Mouse (Mus musculus) thymus, adult 2 months (tissue): ENCODE data around the gene Ciapin1. TPM values are rescaled to one million over a fixed set of nuclear protein-coding genes. Genes with fewer than 3 reads are reported as not detected.
A peak's percentile ranks its signal among the peaks of the same experiment; 100 is the strongest.
"Not testable (repeated sequence)": the region's sequence is repeated elsewhere in the genome, so short reads cannot be mapped to it uniquely, and the experiment has no call there.

ENCODE experiments used
- DNase-seq: peaks from one replicate; pipeline ENCODE4 v3.0.0; 2021
- H3K27ac ChIP-seq: fragments of 200-500 bp; 2 replicates; pipeline ENCODE4 v1.5.1; 2012; ENCODE audit warnings: low read length, control low read depth; ENCODE audit not compliant: control insufficient read depth, insufficient read depth
- H3K27me3 ChIP-seq: fragments of 200-500 bp; 2 replicates; pipeline ENCODE4 v1.6.1; 2012; ENCODE audit warnings: mild to moderate bottlenecking, low read length, moderate library complexity, mixed read lengths; ENCODE audit not compliant: control insufficient read depth, insufficient read depth
- H3K36me3 ChIP-seq: fragments of 200-500 bp; 2 replicates; pipeline ENCODE4 v1.6.1; 2012; ENCODE audit warnings: mild to moderate bottlenecking, low read length, moderate library complexity; ENCODE audit not compliant: control insufficient read depth, insufficient read depth
- H3K4me1 ChIP-seq: fragments of 200-500 bp; replicated peaks from 2 replicates; pipeline ENCODE4 v1.6.1; 2012; ENCODE audit warnings: low read length; ENCODE audit not compliant: control insufficient read depth, insufficient read depth
- H3K4me3 ChIP-seq: fragments of 200-500 bp; 2 replicates; pipeline ENCODE4 v1.5.1; 2012; ENCODE audit warnings: mild to moderate bottlenecking, low read length, control low read depth, moderate library complexity; ENCODE audit not compliant: control insufficient read depth, insufficient read depth
- CTCF ChIP-seq: fragments of 200-500 bp; IDR thresholded peaks from 2 replicates; pipeline ENCODE4 v1.5.1; 2012; ENCODE audit warnings: mild to moderate bottlenecking, control low read depth, low read length, moderate library complexity, borderline replicate concordance; ENCODE audit not compliant: control insufficient read depth, poor library complexity, insufficient read depth; ENCODE audit errors: extremely low read depth
- POLR2A ChIP-seq: fragments of 200-500 bp; IDR thresholded peaks from 2 replicates; pipeline ENCODE4 v1.6.1; 2012; ENCODE audit warnings: mild to moderate bottlenecking, low read length, control low read depth, moderate library complexity; ENCODE audit not compliant: control insufficient read depth, poor library complexity, insufficient read depth; ENCODE audit errors: extremely low read depth
- WGBS: fragments of 180-500 bp; shearing (Covaris S2); methylation state at CpG from one replicate; pipeline ENCODE4 v1.1.7; 2018; 5-methylcytosine and 5-hydroxymethylcytosine counted together
- polyA plus RNA-seq: library from polyadenylated mRNA; depleted of rRNA; stranded (reverse); fragments of >200 nt; gene quantifications from 2 replicates; pipeline ENCODE4 v1.2.3, GENCODE M21; 2012

The Ciapin1 gene
- polyA plus RNA-seq, 1 experiment, result 53.5 TPM

DNA sequence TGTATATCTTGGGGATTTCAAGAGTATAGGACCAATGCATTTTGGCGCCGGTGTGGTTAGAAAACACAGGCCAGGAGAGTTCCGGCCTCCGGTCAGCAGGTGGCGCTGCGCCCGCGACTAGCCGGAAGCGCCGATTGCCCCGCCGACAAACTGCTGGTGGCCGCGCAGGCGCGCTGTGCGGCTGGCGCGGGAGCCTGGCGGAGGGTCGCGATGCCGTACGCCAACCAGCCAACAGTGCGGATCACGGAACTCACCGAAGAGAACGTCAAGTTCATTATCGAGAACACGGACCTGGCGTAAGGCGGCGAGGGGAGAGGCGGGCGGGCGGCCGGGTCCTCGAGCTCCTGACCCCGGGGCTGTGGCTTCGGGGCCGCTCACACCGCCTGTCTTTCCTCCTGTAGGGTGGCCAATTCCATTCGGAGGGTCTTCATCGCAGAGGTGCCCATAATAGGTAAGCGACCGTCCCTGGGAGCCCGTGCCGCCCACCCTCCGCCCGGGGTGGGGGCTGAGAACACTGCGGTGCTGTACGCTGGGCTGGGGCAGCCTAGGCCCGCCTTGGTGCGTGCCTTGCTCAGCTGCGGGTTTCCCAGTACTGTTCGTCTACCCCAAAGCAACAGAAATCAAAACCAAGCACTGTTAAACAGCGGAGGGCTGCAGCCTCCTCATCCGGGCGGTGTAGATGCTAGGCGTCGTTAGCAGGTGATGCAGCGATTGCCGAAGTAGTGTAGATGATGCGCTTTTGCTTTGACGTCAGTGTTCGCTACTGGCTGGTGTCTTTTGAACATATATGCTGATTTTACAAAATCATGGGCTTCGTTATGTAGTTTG lies 19.4 kb upstream of the Ciapin1 start, which contains the start of gene Polr2c:
Polr2c (plus strand) TSS at position 105 of the 828 bp plus-strand sequence.
- H3K4me3 ChIP-seq, result peak within 1 kb of the TSS; percentile 71
- no peak within 1 kb of the TSS for H3K27ac ChIP-seq
- peak; percentile 93 for DNase-seq
- H3K36me3 ChIP-seq, result peaks cover 12% of the 10 kb centered on the region
- no peaks in the 10 kb centered on the region for H3K4me1 ChIP-seq
- no peaks in the 10 kb centered on the region for H3K27me3 ChIP-seq
- WGBS, result under 1% methylated on average over 68 of the region's 68 CpGs
- TF ChIP-seq CTCF (peak; percentile 95), POLR2A (peak; percentile 42; the same call in 1 of the 2 replicates)

DNA sequence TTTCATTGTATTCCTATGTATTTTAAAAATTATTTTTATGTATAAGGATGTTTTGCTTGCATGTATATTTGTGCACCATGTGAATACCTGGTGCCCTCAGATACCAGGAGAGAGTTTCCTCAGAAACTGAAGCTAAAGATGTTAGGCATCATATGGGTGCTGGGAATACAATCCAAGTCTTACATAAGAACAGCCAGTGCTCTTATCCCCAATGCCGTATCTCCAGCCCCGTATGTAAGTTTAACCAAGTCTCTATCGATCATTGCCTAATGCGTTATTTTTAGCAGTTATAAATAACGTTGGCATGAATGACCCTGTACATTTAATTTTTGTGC lies 18.8 kb upstream of the Ciapin1 start:
- no peaks in the 10 kb centered on the region for H3K4me1 ChIP-seq
- H3K27ac ChIP-seq, result no peak overlapping the region
- DNase-seq, result no peak
- no peaks in the 10 kb centered on the region for H3K27me3 ChIP-seq
- WGBS, result 42% methylated on average over 5 of the region's 5 CpGs
- TF ChIP-seq CTCF (no peak), POLR2A (no peak)
- peaks cover 6% of the 10 kb centered on the region for H3K36me3 ChIP-seq
- H3K4me3 ChIP-seq, result no peak overlapping the region

DNA sequence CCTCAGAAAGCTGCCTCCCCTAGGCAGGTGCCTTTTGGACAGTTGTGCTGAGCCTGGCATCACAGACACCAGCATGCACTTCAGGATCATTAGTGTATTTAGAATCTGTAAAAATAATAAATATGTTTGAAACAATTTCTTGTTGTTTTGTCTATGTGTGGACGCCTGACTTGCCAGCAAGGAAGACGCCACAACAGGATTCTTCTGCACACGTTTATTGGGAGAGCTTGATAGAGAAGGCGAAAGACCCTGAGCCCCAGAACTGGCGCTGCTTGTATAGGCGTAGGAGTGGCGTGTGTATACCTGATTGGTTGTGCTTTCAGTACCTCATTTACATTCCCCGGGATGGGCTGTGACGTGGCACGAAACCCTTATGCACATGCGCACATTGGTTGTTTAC lies 16.6 kb upstream of the Ciapin1 start:
- H3K4me3 ChIP-seq, H3K4me1 ChIP-seq, H3K27ac ChIP-seq, H3K27me3 ChIP-seq, DNase-seq: not testable (repeated sequence)
- 94% methylated on average over 11 of the region's 11 CpGs for WGBS
- H3K36me3 ChIP-seq, result peaks cover 15% of the 10 kb centered on the region

DNA sequence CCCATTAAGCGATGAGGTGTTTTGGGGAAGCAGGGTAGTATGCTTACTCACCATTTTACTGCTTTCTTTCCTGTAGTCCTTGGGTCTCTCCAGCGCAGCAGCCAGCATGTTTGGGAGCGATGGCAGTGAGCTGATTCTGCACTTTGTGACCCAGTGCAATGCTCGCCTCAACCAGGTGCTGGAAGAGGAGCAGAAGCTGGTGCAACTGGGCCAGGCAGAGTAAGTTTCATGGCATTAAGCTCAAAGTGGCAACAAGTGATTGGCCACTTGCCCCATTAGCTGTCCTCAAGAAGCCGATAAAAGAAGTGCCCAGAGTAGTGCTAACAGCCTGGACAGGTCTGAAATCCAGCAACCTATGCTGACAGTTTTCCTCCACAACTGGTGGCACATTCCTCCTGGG lies 11.9 kb upstream of the Ciapin1 start:
- Histone ChIP-seq H3K4me3 (no peak overlapping the region), H3K27me3 (no peaks in the 10 kb centered on the region), H3K27ac (no peak overlapping the region), H3K4me1 (no peaks in the 10 kb centered on the region), H3K36me3 (peaks cover 15% of the 10 kb centered on the region)
- TF ChIP-seq CTCF (no peak), POLR2A (no peak)
- DNase-seq, result no peak
- 97% methylated on average over 5 of the region's 5 CpGs for WGBS

DNA sequence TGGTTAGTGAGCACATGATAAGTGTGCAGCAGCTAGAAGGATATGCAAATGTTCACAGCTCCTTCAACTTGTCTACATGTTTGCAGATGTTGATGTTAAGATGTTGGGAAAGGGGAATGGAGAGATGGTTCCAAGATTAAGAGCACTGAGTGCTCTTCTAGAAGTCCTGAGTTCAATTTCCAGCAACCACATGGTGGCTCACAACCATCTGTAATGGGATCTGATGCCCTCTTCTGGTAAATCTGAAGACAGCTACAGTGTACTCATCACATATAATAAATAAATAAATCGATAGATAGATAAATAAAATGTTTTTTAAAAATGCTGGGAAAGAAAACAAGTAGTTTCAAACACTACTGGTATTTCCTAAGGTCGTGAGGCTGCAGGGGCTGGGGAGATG lies 3.0 kb upstream of the Ciapin1 start:
- DNase-seq, result no peak
- TF ChIP-seq POLR2A (no peak), CTCF (no peak)

DNA sequence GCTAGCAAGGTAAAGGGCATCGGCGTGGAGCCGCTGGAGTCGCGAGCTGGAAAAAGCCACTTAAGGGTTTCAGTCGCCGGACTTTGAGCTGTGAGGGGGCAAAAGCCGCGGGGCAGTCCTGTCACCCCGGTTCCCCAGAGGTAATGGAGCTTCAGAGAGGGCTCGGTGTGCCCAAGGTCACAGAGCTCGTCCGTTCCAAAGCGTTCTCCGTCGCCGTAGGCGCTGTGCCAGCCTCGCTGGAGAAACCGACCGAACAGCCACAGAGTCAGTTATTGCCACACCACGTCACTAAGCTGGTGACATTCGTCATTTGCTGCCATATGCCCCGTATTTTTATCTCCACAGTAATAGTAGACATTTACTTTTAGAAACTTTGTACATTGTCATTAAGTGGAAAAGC lies 442 bp upstream of the Ciapin1 start:
- Histone ChIP-seq H3K27ac (peak overlapping the region; percentile 58), H3K4me1 (peaks cover 8% of the 10 kb centered on the region), H3K36me3 (no peaks in the 10 kb centered on the region), H3K4me3 (peak overlapping the region; percentile 88), H3K27me3 (no peaks in the 10 kb centered on the region)
- WGBS, result under 1% methylated on average over 24 of the region's 24 CpGs
- no peak for DNase-seq
- TF ChIP-seq POLR2A (no peak), CTCF (no peak)

More for the DNA sequence above, 3.0 kb upstream of the Ciapin1 start:
- no peak overlapping the region for H3K4me3 ChIP-seq
- H3K36me3 ChIP-seq, result no peaks in the 10 kb centered on the region
- WGBS, result 76% methylated on average over 2 of the region's 2 CpGs
- peaks cover 8% of the 10 kb centered on the region for H3K4me1 ChIP-seq
- no peak overlapping the region for H3K27ac ChIP-seq
- H3K27me3 ChIP-seq, result no peaks in the 10 kb centered on the region
